Mouse (Mus musculus) hindbrain, embryonic 13.5 days (tissue): ENCODE results near the gene Phyhd1. TPM values are rescaled to one million over a fixed set of nuclear protein-coding genes. Genes with fewer than 3 reads are reported as not detected.

Experiments used
- ATAC-seq: fragments of 200-750 bp; cut with Nextera tagmentation; 2 replicates; pipeline ENCODE4 v1.8.0; 2017; ENCODE audit warnings: moderate TSS enrichment; ENCODE audit not compliant: low FRiP score
- H3K27ac ChIP-seq: fragments of 300-500 bp; sonication (generic); 2 replicates; pipeline ENCODE4 v1.5.1; 2015; ENCODE audit warnings: inconsistent platforms, mild to moderate bottlenecking, moderate library complexity
- H3K27me3 ChIP-seq: fragments of 300-500 bp; sonication (generic); 2 replicates; pipeline ENCODE4 v1.6.1; 2015; ENCODE audit warnings: mild to moderate bottlenecking, inconsistent platforms
- H3K36me3 ChIP-seq: fragments of 300-500 bp; sonication (generic); 2 replicates; pipeline ENCODE4 v1.6.1; 2015; ENCODE audit warnings: mild to moderate bottlenecking, inconsistent platforms
- H3K4me1 ChIP-seq: fragments of 300-500 bp; sonication (generic); replicated peaks from 2 replicates; pipeline ENCODE4 v1.6.1; 2015; ENCODE audit warnings: inconsistent platforms
- H3K4me2 ChIP-seq: fragments of 300-500 bp; sonication (generic); 2 replicates; pipeline ENCODE4 v1.6.1; 2015; ENCODE audit warnings: inconsistent platforms, mild to moderate bottlenecking, moderate library complexity
- H3K4me3 ChIP-seq: fragments of 300-500 bp; sonication (generic); 2 replicates; pipeline ENCODE4 v1.5.1; 2015; ENCODE audit warnings: mild to moderate bottlenecking, inconsistent platforms
- H3K9ac ChIP-seq: fragments of 300-500 bp; sonication (generic); 2 replicates; pipeline ENCODE4 v1.6.1; 2015; ENCODE audit warnings: mild to moderate bottlenecking, inconsistent platforms
- H3K9me3 ChIP-seq: fragments of 300-500 bp; sonication (generic); 2 replicates; pipeline ENCODE4 v1.6.1; 2016; ENCODE audit warnings: inconsistent platforms
- WGBS: fragments of 180-500 bp; shearing (Covaris S2); methylation state at CpG from one replicate; pipeline ENCODE4 v1.1.7; 2015; 5-methylcytosine and 5-hydroxymethylcytosine counted together
- polyA plus RNA-seq: library from polyadenylated mRNA; unstranded; fragments of >200 nt; fragmentation: Nextera tagmentation; extraction: Ambion mirVana; gene quantifications from 2 replicates; pipeline ENCODE4 v1.2.1, GENCODE M21; 2015

Phyhd1 gene
- polyA plus RNA-seq, 1 experiment from 2014 or later: 8.3 TPM

DNA sequence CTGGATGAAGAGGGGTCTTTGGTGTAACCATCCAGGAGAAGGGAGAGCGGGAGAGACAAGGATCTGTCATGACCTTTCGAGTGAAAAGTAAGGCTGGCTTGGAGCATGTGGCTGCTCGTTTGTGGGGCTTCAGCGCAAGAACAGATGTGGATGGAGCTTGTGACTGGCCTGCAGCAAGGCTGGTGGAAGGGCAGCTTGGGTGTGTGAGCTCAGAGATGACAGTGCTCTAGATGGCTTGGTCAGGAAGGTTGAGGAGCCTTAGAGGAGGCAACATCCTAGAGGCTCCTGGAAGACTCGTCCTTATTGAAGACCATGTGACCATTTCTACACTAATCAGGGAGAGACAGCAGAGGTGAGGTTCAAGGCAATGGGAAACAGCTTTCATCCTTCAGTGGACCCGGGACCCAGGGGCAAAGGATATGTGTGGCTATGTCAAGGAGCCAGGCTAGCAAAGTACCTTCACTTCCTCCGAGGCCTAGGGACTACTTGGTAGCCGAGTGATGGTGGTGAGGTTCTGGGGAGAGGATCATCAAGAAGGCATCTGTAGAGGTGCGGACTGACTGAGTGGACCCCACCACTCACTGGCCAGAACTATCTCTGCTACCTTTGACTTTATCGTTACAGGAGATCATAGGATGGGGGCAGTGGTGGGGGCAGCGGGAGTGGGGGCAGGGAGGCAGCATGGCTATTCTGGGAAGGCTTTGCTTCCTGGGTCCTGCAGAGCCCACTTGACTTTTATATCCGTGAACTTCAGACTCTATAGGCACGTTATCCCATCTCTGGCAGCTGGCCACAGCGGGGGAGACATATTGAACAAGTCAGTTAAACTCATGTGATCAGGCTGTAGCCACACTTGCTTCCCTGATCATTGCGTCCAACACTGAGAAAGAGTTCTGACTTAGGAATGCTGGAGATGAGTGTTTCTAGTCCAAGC is 6.6 kb upstream of the Phyhd1 start:
- Histone ChIP-seq H3K4me3 (no peak overlapping the region), H3K27me3 (no peaks in the 10 kb centered on the region), H3K36me3 (peaks cover 96% of the 10 kb centered on the region), H3K27ac (no peak overlapping the region), H3K4me1 (peaks cover 47% of the 10 kb centered on the region), H3K4me2 (no peak overlapping the region), H3K9me3 (no peaks in the 10 kb centered on the region), H3K9ac (no peak overlapping the region)
- WGBS: 91% methylated on average over 15 of the region's 15 CpGs
- no peak for ATAC-seq

DNA sequence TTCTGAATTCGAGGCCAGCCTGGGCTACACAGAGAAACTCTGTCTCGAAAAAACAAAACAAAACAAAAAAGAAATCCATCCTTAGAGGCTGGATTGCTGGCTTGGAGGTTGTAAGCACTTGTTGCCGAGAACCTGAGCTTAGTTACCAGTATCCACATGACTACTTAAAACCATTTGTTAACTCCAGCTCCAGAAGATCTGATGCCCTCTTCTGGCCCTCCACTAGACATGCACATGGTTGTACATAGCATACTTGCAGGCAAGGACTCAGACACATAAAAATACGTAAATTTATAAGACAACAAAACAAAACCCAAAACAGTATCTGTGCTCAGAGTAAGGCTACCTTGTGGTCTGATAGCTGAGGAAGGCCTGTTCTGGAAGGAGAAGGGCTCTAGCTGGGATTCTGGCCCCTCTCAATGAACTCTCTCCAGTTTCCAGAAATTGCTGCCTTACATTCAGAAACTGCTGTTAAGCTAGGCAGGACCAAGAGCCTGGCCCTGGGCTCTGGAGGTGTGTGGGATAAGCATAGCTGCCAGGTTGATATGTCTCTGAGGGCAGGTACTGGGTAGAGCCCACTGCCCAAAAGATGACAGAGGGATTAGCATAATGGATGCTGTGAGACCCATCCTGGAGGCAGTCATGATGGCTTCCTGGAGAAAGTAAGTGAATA is 4.8 kb upstream of the Phyhd1 start:
- no peaks in the 10 kb centered on the region for H3K9me3 ChIP-seq
- ATAC-seq: no peak
- peaks cover 90% of the 10 kb centered on the region for H3K36me3 ChIP-seq
- H3K4me3 ChIP-seq: no peak overlapping the region
- peak overlapping the region; percentile 55; the same call in 1 of the 2 replicates for H3K27ac ChIP-seq
- 88% methylated on average over 4 of the region's 4 CpGs for WGBS
- no peak overlapping the region for H3K9ac ChIP-seq
- no peaks in the 10 kb centered on the region for H3K27me3 ChIP-seq
- H3K4me2 ChIP-seq: no peak overlapping the region
- peaks cover 65% of the 10 kb centered on the region for H3K4me1 ChIP-seq

DNA sequence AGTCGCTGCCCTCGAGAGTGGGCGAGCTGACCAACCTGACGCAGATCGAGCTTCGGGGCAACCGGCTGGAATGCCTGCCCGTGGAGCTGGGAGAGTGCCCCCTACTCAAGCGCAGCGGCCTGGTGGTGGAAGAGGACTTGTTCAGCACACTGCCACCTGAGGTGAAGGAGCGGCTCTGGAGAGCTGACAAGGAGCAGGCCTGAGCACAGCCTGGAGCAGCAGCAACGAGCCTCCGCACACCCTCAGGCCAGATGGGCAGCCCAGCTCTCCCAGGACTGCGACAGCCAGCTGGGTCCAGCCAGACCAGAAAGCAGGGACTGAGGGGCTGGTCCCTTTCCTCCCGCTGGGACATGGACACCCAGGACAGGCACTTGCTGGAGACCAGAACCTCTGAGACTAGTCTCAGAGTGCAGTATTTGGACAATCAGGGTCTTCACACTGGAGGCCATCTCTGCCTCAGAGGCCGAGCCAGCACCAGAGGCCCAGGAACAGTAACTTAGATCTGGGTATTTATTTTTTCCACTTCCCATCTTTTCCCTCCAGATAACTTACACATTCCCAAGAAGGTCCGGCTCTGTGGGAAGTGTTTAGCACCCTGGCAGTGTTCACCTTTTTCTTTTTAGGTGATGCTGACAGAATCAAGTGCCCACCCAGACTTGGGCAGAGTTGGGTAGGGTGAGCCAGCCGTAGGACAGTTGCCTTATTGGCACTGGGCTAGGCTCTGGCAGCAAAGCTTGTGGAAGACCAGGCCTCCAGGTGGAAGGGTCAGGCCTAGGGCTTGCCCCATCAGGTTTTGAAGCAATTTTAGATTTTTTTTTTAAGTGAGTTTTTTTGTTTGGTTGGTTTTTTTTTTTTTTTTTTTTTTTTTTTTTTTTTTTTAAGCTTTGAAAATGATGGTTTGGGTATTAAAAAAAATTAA is 3.8 kb upstream of the Phyhd1 start:
- H3K9me3 ChIP-seq: no peaks in the 10 kb centered on the region
- H3K9ac ChIP-seq: peak overlapping the region; percentile 11; the same call in 1 of the 2 replicates
- H3K36me3 ChIP-seq: peaks cover 86% of the 10 kb centered on the region
- H3K27me3 ChIP-seq: no peaks in the 10 kb centered on the region
- peaks cover 75% of the 10 kb centered on the region for H3K4me1 ChIP-seq
- peak overlapping the region; percentile 55 for H3K27ac ChIP-seq
- no peak for ATAC-seq
- WGBS: 87% methylated on average over 18 of the region's 18 CpGs
- H3K4me2 ChIP-seq: no peak overlapping the region
- no peak overlapping the region for H3K4me3 ChIP-seq

DNA sequence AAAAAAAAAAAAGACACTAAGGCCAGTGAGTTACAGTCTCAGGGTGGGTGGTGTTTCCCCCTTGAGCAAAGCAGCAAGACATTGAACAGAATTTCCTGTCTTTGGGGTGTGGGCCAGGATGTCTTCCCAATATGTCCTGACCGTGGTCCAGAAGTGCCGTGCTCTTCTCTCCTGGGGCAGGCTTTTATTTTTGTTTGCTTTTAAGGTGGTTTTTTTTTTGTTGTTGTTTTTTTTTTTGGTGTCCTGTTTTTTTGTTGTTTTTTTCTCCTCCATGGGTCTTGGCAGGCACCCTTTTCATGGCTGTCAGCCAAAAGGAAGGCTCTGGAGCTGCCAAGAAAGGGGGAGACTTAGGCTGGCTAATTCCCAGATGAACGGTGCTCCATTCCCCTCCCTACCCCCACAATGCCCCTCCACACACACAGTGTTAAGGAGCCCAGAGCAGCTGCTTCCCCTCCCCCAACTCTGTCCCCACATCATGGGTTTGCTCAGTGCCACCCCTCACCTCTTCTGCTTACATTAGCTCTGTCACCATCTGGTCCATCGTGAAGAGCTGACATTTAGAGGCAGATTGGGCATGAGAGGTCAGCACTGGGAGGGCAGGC is 3.1 kb upstream of the Phyhd1 start:
- Histone ChIP-seq H3K9ac (no peak overlapping the region), H3K4me2 (no peak overlapping the region), H3K36me3 (peaks cover 79% of the 10 kb centered on the region), H3K27me3 (no peaks in the 10 kb centered on the region), H3K9me3 (no peaks in the 10 kb centered on the region), H3K4me3 (no peak overlapping the region), H3K27ac (peak overlapping the region; percentile 60), H3K4me1 (peaks cover 73% of the 10 kb centered on the region)
- WGBS: 49% methylated on average over 4 of the region's 4 CpGs
- ATAC-seq: peak; percentile 57; the same call in 1 of the 2 replicates

DNA sequence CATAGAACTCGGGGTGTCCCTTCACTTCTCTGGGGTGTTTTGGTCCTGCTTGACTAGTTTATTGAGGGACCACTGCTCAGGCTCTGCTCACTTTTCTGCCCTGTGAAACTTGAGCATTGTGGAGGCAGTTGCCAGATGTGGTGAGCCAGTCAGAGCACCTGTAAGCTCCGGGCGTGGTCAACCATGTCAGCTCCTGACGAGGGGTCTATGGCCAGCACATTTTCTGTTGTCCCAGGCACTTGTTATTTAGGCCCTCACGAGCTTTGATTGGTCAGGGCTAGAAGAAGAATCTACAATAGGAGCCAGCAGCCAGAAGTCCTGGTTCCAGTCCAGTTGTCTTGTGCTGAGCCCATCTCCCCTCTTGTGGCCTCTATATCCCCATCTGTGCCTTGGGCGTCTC is 2.2 kb upstream of the Phyhd1 start:
- no peak for ATAC-seq
- no peaks in the 10 kb centered on the region for H3K9me3 ChIP-seq
- 93% methylated on average over 6 of the region's 6 CpGs for WGBS
- no peaks in the 10 kb centered on the region for H3K27me3 ChIP-seq
- H3K4me1 ChIP-seq: peaks cover 65% of the 10 kb centered on the region
- peaks cover 73% of the 10 kb centered on the region for H3K36me3 ChIP-seq
- no peak overlapping the region for H3K9ac ChIP-seq
- no peak overlapping the region for H3K4me3 ChIP-seq
- H3K27ac ChIP-seq: peak overlapping the region; percentile 60; the same call in 1 of the 2 replicates
- no peak overlapping the region for H3K4me2 ChIP-seq

DNA sequence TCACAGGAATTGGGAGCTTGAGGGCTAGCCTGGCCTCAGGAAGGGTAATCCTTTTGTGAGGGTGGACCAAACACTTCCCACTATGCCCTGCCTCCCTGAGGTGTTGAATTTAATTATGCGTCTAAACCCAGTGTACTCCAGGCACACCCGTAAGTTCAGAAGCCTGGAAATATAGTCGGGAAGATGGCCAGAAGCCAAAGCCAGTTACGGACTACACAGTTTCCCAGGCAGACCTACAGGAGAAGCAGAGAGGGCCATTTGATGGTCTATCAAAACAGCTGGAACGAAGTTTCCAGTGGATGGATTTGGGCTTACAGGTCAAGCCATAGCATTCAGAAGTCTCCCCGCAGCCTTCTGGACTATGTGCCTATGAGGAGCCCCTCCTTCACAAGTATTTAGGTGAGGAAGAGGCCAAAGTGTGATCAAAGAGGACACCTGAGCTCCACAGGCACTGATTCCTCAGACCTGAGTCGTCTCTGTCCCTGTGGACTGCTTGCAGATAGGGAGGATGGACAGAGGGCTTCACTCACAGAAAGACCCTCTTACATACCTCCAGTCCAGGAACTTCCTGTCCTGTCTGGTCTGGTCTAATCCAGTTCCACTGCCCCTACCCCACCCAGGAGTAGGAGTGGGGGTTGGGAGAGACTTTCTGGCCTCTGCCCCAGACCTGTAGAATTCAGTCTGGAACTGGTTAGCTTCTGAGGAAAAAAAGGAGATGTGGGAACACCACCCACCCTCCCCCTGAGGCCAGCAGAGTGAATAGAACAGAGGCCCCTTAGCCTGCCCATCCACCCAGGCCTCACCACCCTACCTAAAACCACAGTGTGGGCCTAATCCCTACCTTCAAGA is 1.1 kb upstream of the Phyhd1 start:
- Histone ChIP-seq H3K9me3 (no peaks in the 10 kb centered on the region), H3K4me1 (peaks cover 55% of the 10 kb centered on the region), H3K27ac (peak overlapping the region; percentile 82), H3K9ac (peak overlapping the region; percentile 8; the same call in 1 of the 2 replicates), H3K4me2 (no peak overlapping the region), H3K36me3 (peaks cover 62% of the 10 kb centered on the region), H3K4me3 (no peak overlapping the region), H3K27me3 (no peaks in the 10 kb centered on the region)
- WGBS: 75% methylated on average over 7 of the region's 7 CpGs
- no peak for ATAC-seq

DNA sequence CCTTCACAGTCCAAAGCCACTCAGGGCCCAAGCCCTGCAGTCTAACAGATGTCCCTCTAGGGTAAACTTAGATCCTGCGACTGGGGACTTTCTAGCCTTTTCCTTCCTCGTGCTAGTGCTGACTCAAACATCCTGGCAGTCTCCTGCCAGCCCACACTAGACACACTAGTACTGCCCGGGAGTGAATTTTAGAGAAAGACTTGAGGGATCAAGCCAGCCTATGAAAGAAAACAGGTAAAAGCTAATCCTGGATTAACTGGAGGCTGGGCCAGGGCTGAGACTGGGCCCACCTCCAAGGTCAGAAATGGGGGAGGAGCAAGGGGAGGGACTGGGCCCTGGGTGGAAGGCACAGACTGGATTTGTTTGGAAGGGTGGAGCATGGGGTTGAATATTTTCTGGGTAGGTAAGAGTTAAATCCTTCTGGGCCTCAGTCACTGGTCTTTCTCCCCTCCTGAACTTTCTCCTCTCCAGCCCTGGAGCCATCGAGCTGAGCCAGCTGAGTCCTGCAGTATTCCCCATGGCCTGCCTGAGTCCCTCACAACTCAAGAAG is 464 bp downstream of the Phyhd1 start:
- no peak for ATAC-seq
- Histone ChIP-seq H3K27me3 (no peaks in the 10 kb centered on the region), H3K9me3 (no peaks in the 10 kb centered on the region), H3K36me3 (peaks cover 48% of the 10 kb centered on the region), H3K27ac (peak overlapping the region; percentile 82), H3K4me1 (peaks cover 55% of the 10 kb centered on the region), H3K9ac (no peak overlapping the region), H3K4me3 (no peak overlapping the region), H3K4me2 (no peak overlapping the region)
- WGBS: 33% methylated on average over 4 of the region's 4 CpGs

DNA sequence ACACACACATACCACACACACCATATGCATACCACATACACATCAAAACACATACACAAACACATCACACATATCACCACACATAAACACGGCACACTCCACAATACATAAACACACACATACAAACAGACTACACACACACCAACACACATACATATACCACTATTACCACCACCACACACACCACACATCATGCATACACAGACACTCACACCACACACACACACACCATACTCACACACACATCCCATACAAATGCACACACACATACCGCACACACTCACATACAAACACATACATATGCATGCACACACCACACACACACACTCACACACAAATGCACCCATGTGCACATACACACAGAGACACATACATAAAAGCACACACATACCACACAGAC is 1.5 kb downstream of the Phyhd1 start:
- no peaks in the 10 kb centered on the region for H3K9me3 ChIP-seq
- H3K27me3 ChIP-seq: no peaks in the 10 kb centered on the region
- no peak overlapping the region for H3K27ac ChIP-seq
- no peak overlapping the region for H3K9ac ChIP-seq
- H3K4me1 ChIP-seq: peaks cover 45% of the 10 kb centered on the region
- H3K4me3 ChIP-seq: no peak overlapping the region
- ATAC-seq: no peak
- no peak overlapping the region for H3K4me2 ChIP-seq
- WGBS: 95% methylated on average over 2 of the region's 2 CpGs
- H3K36me3 ChIP-seq: peaks cover 38% of the 10 kb centered on the region

DNA sequence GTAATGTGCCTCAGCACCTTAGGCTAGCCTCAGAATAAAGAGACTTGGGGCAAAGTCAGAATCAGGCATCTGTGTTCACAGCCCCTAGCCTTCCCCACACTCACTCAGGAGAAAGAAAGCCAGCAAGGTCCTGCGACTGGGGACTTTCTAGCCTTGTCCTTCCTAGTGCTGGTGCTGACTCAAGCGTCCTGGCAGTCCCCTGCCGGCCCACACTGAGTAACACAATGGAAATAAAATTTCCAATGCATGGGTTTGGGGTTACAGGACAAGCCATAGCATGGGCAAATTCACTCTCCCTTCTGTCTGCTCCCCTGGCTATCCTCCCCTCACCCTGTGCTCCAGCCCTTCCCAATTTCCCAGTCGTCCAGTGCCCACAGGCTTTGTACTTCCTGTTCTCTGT is 2.4 kb downstream of the Phyhd1 start:
- no peak overlapping the region for H3K4me3 ChIP-seq
- no peaks in the 10 kb centered on the region for H3K9me3 ChIP-seq
- H3K27me3 ChIP-seq: no peaks in the 10 kb centered on the region
- no peak overlapping the region; the same call in 1 of the 2 replicates for H3K9ac ChIP-seq
- ATAC-seq: no peak
- no peak overlapping the region for H3K4me2 ChIP-seq
- no peak overlapping the region for H3K27ac ChIP-seq
- 69% methylated on average over 4 of the region's 4 CpGs for WGBS
- peaks cover 40% of the 10 kb centered on the region for H3K4me1 ChIP-seq
- H3K36me3 ChIP-seq: peaks cover 31% of the 10 kb centered on the region

DNA sequence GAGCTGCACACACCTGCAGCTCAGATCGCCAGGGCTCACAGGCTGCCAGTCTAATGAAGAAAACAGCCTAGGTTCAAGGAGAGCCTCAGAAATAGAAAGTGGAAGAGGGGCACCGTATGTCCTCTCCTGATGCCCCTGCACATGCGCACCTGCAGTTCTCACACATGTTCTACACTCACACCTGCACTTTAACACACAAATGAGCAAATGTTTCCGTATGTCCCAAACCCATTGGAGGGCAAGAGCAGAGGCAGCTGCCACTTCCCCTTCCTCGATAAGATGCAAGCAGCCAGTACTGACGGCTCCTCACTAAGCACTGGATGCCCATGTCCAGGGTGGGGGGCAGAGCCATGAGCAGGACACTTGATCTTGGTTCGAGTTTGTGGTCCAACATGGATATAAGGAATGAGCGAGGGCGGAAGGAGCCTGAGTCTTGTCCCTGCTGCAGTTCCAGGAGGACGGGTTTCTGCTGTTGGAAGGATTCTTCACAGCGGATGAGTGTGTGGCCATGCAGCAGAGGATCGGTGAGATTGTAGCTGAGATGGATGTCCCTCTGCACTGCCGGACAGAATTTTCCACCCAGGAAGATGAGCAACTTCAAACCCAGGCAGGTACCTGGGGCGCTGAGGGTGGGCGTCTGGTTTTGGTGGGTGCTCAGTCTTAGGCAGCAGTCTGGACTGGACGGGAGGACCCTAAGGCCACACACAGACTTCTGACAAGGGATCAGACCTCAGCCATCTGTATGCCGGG is 3.4 kb downstream of the Phyhd1 start:
- H3K9ac ChIP-seq: no peak overlapping the region
- H3K4me2 ChIP-seq: no peak overlapping the region
- no peak overlapping the region for H3K4me3 ChIP-seq
- H3K27ac ChIP-seq: no peak overlapping the region
- no peaks in the 10 kb centered on the region for H3K9me3 ChIP-seq
- H3K36me3 ChIP-seq: peaks cover 24% of the 10 kb centered on the region
- no peaks in the 10 kb centered on the region for H3K27me3 ChIP-seq
- peaks cover 31% of the 10 kb centered on the region for H3K4me1 ChIP-seq
- WGBS: 92% methylated on average over 17 of the region's 17 CpGs
- no peak for ATAC-seq
